Mouse (Mus musculus) left cerebral cortex, adult 11 months (tissue): ENCODE results near the gene Snrpd2.

ENCODE experiments used
- DNase-seq: peaks from one replicate; pipeline ENCODE4 v3.0.0; 2022; ENCODE audit warnings: low spot score

The Snrpd2 gene

GRCm38 (mm10) chr7:19149626-19150025 lies at the start of gene Snrpd2:
Gene Snrpd2 (plus strand): TSS chr7:19149722.
- DNase-seq = peak; percentile 92

GRCm38 (mm10) chr7:19100290-19100689 lies 49.2 kb upstream of the Snrpd2 start:
- no peak for DNase-seq

GRCm38 (mm10) chr7:19103741-19104140 lies 45.8 kb upstream of the Snrpd2 start:
- no peak for DNase-seq

- no peak for DNase-seq
These were observed 45.0 kb upstream of the Snrpd2 start for GRCm38 (mm10) chr7:19104486-19104885.

- no peak for DNase-seq
These were observed 42.1 kb upstream of the Snrpd2 start for GRCm38 (mm10) chr7:19107436-19107835.

GRCm38 (mm10) chr7:19109565-19109964 lies 40.0 kb upstream of the Snrpd2 start:
- DNase-seq = no peak

GRCm38 (mm10) chr7:19118028-19118771 lies 31.3 kb upstream of the Snrpd2 start, which contains the start of gene Gm4969:
Gene Gm4969 (minus strand): TSS chr7:19118368.
- no peak for DNase-seq

GRCm38 (mm10) chr7:19119083-19119482 lies 30.4 kb upstream of the Snrpd2 start:
- no peak for DNase-seq

- peak; percentile 93 for DNase-seq
These were observed 29.7 kb upstream of the Snrpd2 start, which contains the start of gene Fbxo46 for GRCm38 (mm10) chr7:19119631-19120429. Gene Fbxo46 (plus strand): TSS chr7:19119859.

- no peak for DNase-seq
These were observed 27.8 kb upstream of the Snrpd2 start for GRCm38 (mm10) chr7:19121686-19122085.

GRCm38 (mm10) chr7:19124713-19125112 lies 24.8 kb upstream of the Snrpd2 start:
- DNase-seq = no peak

GRCm38 (mm10) chr7:19127744-19128143 lies 21.8 kb upstream of the Snrpd2 start:
- DNase-seq = no peak

GRCm38 (mm10) chr7:19129396-19129795 lies 20.1 kb upstream of the Snrpd2 start:
- no peak for DNase-seq

- no peak for DNase-seq
These were observed 18.9 kb upstream of the Snrpd2 start for GRCm38 (mm10) chr7:19130657-19131056.

- peak; percentile 96 for DNase-seq
These were observed 18.1 kb upstream of the Snrpd2 start for GRCm38 (mm10) chr7:19131324-19131848.

- DNase-seq = no peak
These were observed 13.4 kb upstream of the Snrpd2 start for GRCm38 (mm10) chr7:19136168-19136567.

- no peak for DNase-seq
These were observed 12.7 kb upstream of the Snrpd2 start for GRCm38 (mm10) chr7:19136673-19137334.

- no peak for DNase-seq
These were observed 12.1 kb upstream of the Snrpd2 start for GRCm38 (mm10) chr7:19137380-19137779.

GRCm38 (mm10) chr7:19146793-19147192 lies 2.7 kb upstream of the Snrpd2 start:
- no peak for DNase-seq

- no peak for DNase-seq
These were observed 2.0 kb upstream of the Snrpd2 start for GRCm38 (mm10) chr7:19147497-19148045.

- no peak for DNase-seq
These were observed 1.2 kb upstream of the Snrpd2 start for GRCm38 (mm10) chr7:19148180-19148874.
